Mouse (Mus musculus) kidney, adult 2 months (tissue): ENCODE results near the gene Insl5. TPM values are rescaled to one million over a fixed set of nuclear protein-coding genes. Genes with fewer than 3 reads are reported as not detected.
A peak's percentile ranks its signal among the peaks of the same experiment; 100 is the strongest.

Source experiments
- DNase-seq: peaks from one replicate; pipeline ENCODE4 v3.0.0; 2021
- H3K27ac ChIP-seq: fragments of 200-500 bp; 2 replicates; pipeline ENCODE4 v1.5.1; 2012; ENCODE audit warnings: low read depth, low read length, control low read depth, inconsistent platforms; ENCODE audit not compliant: insufficient read depth
- H3K27me3 ChIP-seq: fragments of 200-500 bp; replicated peaks from 2 replicates; pipeline ENCODE4 v1.6.1; 2012; ENCODE audit warnings: mild to moderate bottlenecking, moderate library complexity, low read length, inconsistent platforms; ENCODE audit not compliant: control insufficient read depth, insufficient read depth
- H3K36me3 ChIP-seq: fragments of 200-500 bp; 2 replicates; pipeline ENCODE4 v1.6.1; 2012; ENCODE audit warnings: mild to moderate bottlenecking, moderate library complexity, low read length, inconsistent platforms; ENCODE audit not compliant: control insufficient read depth, insufficient read depth
- H3K4me1 ChIP-seq: fragments of 200-500 bp; 2 replicates; pipeline ENCODE4 v1.6.1; 2011; ENCODE audit warnings: low read length; ENCODE audit not compliant: control insufficient read depth, insufficient read depth
- H3K4me3 ChIP-seq: fragments of 200-500 bp; 2 replicates; pipeline ENCODE4 v1.5.1; 2011; ENCODE audit warnings: mild to moderate bottlenecking, low read depth, low read length, control low read depth; ENCODE audit not compliant: insufficient read depth
- CTCF ChIP-seq: fragments of 200-500 bp; conservative IDR thresholded peaks from 2 replicates; pipeline ENCODE4 v1.5.1; 2011; ENCODE audit warnings: low read depth, mild to moderate bottlenecking, control low read depth, low read length, moderate library complexity, mixed read lengths; ENCODE audit not compliant: insufficient read depth, insufficient read length
- POLR2A ChIP-seq: fragments of 200-500 bp; IDR thresholded peaks from one replicate; pipeline ENCODE4 v1.6.1; 2011; ENCODE audit warnings: low read depth, low read length, control low read depth
- WGBS: fragments of 180-500 bp; shearing (Covaris S2); methylation state at CpG from one replicate; pipeline ENCODE4 v1.1.7; 2018; 5-methylcytosine and 5-hydroxymethylcytosine counted together
- polyA plus RNA-seq: library from polyadenylated mRNA; depleted of rRNA; stranded (reverse); fragments of >200 nt; gene quantifications from 2 replicates; pipeline ENCODE4 v1.2.3, GENCODE M21; 2012

The Insl5 gene
- polyA plus RNA-seq, 1 experiment: 0.75 TPM

GRCm38 (mm10) chr4:102989391-102989790 lies 37.3 kb downstream of the Insl5 start:
- Histone ChIP-seq H3K27me3 (no peaks in the 10 kb centered on the region), H3K27ac (no peak overlapping the region), H3K4me3 (no peak overlapping the region), H3K4me1 (no peaks in the 10 kb centered on the region), H3K36me3 (no peaks in the 10 kb centered on the region)
- WGBS: 72% methylated on average over 5 of the region's 5 CpGs
- TF ChIP-seq CTCF: no peak
- no peak for TF ChIP-seq POLR2A
- DNase-seq: no peak

- TF ChIP-seq POLR2A: no peak
- no peak for TF ChIP-seq CTCF
- no peak overlapping the region for H3K4me3 ChIP-seq
- no peaks in the 10 kb centered on the region for H3K4me1 ChIP-seq
- 81% methylated on average over 6 of the region's 6 CpGs for WGBS
- DNase-seq: no peak
- H3K27ac ChIP-seq: no peak overlapping the region
- no peaks in the 10 kb centered on the region for H3K36me3 ChIP-seq
- no peaks in the 10 kb centered on the region for H3K27me3 ChIP-seq
Observed at GRCm38 (mm10) chr4:102988526-102988925, 38.1 kb downstream of the Insl5 start.

GRCm38 (mm10) chr4:102987756-102988155 lies 38.9 kb downstream of the Insl5 start:
- TF ChIP-seq CTCF: no peak
- TF ChIP-seq POLR2A: no peak
- Histone ChIP-seq H3K4me3 (no peak overlapping the region), H3K27ac (no peak overlapping the region), H3K36me3 (no peaks in the 10 kb centered on the region), H3K4me1 (no peaks in the 10 kb centered on the region), H3K27me3 (no peaks in the 10 kb centered on the region)
- no peak for DNase-seq
- WGBS: 82% methylated on average over 2 of the region's 2 CpGs

- 83% methylated on average over 4 of the region's 4 CpGs for WGBS
Observed at GRCm38 (mm10) chr4:102987325-102987724, 39.3 kb downstream of the Insl5 start.

GRCm38 (mm10) chr4:102986917-102987316 lies 39.7 kb downstream of the Insl5 start:
- WGBS: 2% methylated on average over 2 of the region's 2 CpGs
- Histone ChIP-seq H3K27ac (no peak overlapping the region), H3K36me3 (no peaks in the 10 kb centered on the region), H3K4me3 (no peak overlapping the region), H3K27me3 (no peaks in the 10 kb centered on the region), H3K4me1 (no peaks in the 10 kb centered on the region)
- peak; percentile 58 for DNase-seq
- peak; percentile 74 for TF ChIP-seq CTCF
- TF ChIP-seq POLR2A: no peak

More at GRCm38 (mm10) chr4:102987325-102987724, 39.3 kb downstream of the Insl5 start:
- Histone ChIP-seq H3K36me3 (no peaks in the 10 kb centered on the region), H3K4me3 (no peak overlapping the region), H3K27me3 (no peaks in the 10 kb centered on the region), H3K4me1 (no peaks in the 10 kb centered on the region), H3K27ac (no peak overlapping the region)
- DNase-seq: no peak
- no peak for TF ChIP-seq POLR2A
- no peak for TF ChIP-seq CTCF

- 74% methylated on average over 7 of the region's 7 CpGs for WGBS
- no peak overlapping the region for H3K4me3 ChIP-seq
- TF ChIP-seq CTCF (no peak), POLR2A (no peak)
- no peak for DNase-seq
- H3K4me1 ChIP-seq: no peaks in the 10 kb centered on the region
- no peaks in the 10 kb centered on the region for H3K27me3 ChIP-seq
- no peak overlapping the region for H3K27ac ChIP-seq
- H3K36me3 ChIP-seq: no peaks in the 10 kb centered on the region
Observed at GRCm38 (mm10) chr4:102986173-102986572, 40.5 kb downstream of the Insl5 start.

- no peak for DNase-seq
- Histone ChIP-seq H3K4me1 (no peaks in the 10 kb centered on the region), H3K27me3 (0 out of 2 replicates have a peak, but pooled peaks cover 2% of the 10 kb centered on the region), H3K36me3 (no peaks in the 10 kb centered on the region), H3K27ac (no peak overlapping the region), H3K4me3 (no peak overlapping the region)
- 83% methylated on average over 8 of the region's 8 CpGs for WGBS
- no peak for TF ChIP-seq POLR2A
- TF ChIP-seq CTCF: no peak
Observed at GRCm38 (mm10) chr4:102981709-102982108, 44.9 kb downstream of the Insl5 start.

GRCm38 (mm10) chr4:102979385-102979784 lies 47.3 kb downstream of the Insl5 start:
- Histone ChIP-seq H3K27me3 (0 out of 2 replicates have a peak, but pooled peaks cover 2% of the 10 kb centered on the region), H3K36me3 (no peaks in the 10 kb centered on the region), H3K4me1 (no peaks in the 10 kb centered on the region), H3K27ac (no peak overlapping the region), H3K4me3 (no peak overlapping the region)
- no peak for DNase-seq
- 52% methylated on average over 5 of the region's 5 CpGs for WGBS
- TF ChIP-seq CTCF (no peak), POLR2A (no peak)
